ENCODE assay signal across 21 mouse cellular contexts in the genomic region with DNA sequence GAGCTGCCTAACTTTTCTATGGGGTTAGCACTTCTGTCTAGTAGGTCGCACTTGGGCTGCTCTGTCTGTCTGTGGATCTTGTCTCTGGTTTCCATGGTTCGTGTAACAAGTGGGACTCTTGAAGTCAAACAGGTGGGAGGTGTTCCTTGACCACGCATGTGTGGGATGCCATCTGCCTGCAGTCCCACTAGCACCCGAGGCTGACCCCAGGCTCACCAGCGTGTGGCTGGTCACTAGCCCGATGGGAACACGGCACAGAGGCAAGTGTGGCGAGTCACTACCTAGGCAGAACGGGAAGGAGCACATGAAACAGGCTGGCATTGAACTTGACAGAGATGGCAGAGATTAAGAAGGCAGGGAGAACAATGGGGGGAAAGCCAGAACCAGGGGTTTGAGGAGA.
DNase-seq lines count a peak whose midpoint lies in the region; ATAC-seq lines count a peak whose summit lies in the region.
"Had no signal": no experiment of that assay in that cellular context is flagged by ENCODE, and none has a peak within 500 bp of the region (broad histone marks: within the 10 kb centered on the region; RNA-seq: fewer than 3 reads in every experiment).

No protein-coding gene starts in this region.

- WGBS in hindbrain, embryonic 15.5 days = 65% methylated on average over 9 of the region's 9 CpGs
- WGBS in hindbrain, embryonic 13.5 days = 68% methylated on average over 9 of the region's 9 CpGs
- WGBS in lung, embryonic 15.5 days = 33% methylated on average over 9 of the region's 9 CpGs

- H3K27me3 ChIP-seq in hindbrain, embryonic 15.5 days = 0 out of 2 replicates have a peak, but pooled peaks cover 4% of the 10 kb centered on the region
- H3K27me3 ChIP-seq in hindbrain, embryonic 13.5 days = no peaks in the 10 kb centered on the region
- H3K27me3 ChIP-seq in lung, embryonic 15.5 days = no peaks in the 10 kb centered on the region
- H3K27me3 ChIP-seq: embryonic facial prominence, embryonic 15.5 days had no signal

- H3K9me3 ChIP-seq in hindbrain, embryonic 15.5 days = no peaks in the 10 kb centered on the region
- H3K9me3 ChIP-seq in hindbrain, embryonic 13.5 days = no peaks in the 10 kb centered on the region
- no peaks in the 10 kb centered on the region for H3K9me3 ChIP-seq in lung, embryonic 15.5 days
- H3K9me3 ChIP-seq: embryonic facial prominence, embryonic 15.5 days; limb, embryonic 10.5 days had no signal

- no peak for ATAC-seq in hindbrain, embryonic 15.5 days (ENCODE audit: low FRiP score, low read depth)
- no peak for ATAC-seq in hindbrain, embryonic 13.5 days (ENCODE audit: low FRiP score)
- no peak for ATAC-seq in lung, embryonic 15.5 days (ENCODE audit: borderline replicate concordance, extremely low read depth, low FRiP score, low TSS enrichment)
- ATAC-seq: CD4-positive, CD25-positive, alpha-beta regulatory T cell, adult 4 months; forebrain, embryonic 14.5 days; intestine, postnatal 0 days; liver, postnatal 0 days; midbrain, embryonic 16.5 days had no signal

- H3K4me2 ChIP-seq in hindbrain, embryonic 15.5 days = no peak overlapping the region
- H3K4me2 ChIP-seq in hindbrain, embryonic 13.5 days = no peak overlapping the region
- peak overlapping the region; percentile 12; the same call in 1 of the 2 replicates for H3K4me2 ChIP-seq in lung, embryonic 15.5 days
- H3K4me2 ChIP-seq: embryonic facial prominence, embryonic 15.5 days had no signal

- peak; percentile 92 for DNase-seq in heart, adult 11 months
- no peak for DNase-seq in heart, adult 8-10 months (ENCODE audit: low spot score)
- DNase-seq in lung, postnatal 25 days (ENCODE audit: low spot score) = no peak
- DNase-seq in right cerebral cortex, postnatal 14 days = no peak
- DNase-seq: adrenal gland, postnatal 14 days; cerebellum, adult 8-10 months; heart, postnatal 14 days; kidney, postnatal 4 days; liver; liver, postnatal 0 days had no signal

- H3K36me3 ChIP-seq in hindbrain, embryonic 15.5 days = no peaks in the 10 kb centered on the region
- no peaks in the 10 kb centered on the region for H3K36me3 ChIP-seq in hindbrain, embryonic 13.5 days
- no peaks in the 10 kb centered on the region for H3K36me3 ChIP-seq in lung, embryonic 15.5 days
- H3K36me3 ChIP-seq: embryonic facial prominence, embryonic 15.5 days; limb, embryonic 10.5 days had no signal

- 0 out of 2 replicates have a peak overlapping the region, but pooled peaks have one; percentile 26 for H3K27ac ChIP-seq in hindbrain, embryonic 15.5 days (replicated peaks)
- H3K27ac ChIP-seq in hindbrain, embryonic 13.5 days = no peak overlapping the region; the same call in 1 of the 2 replicates
- H3K27ac ChIP-seq in lung, embryonic 15.5 days = peak overlapping the region; percentile 60; the same call in 1 of the 2 replicates
- H3K27ac ChIP-seq in brown adipose tissue, adult 24 weeks (replicated peaks; ENCODE audit: low read depth, low read length) = peak overlapping the region; percentile 35
- H3K27ac ChIP-seq: embryonic facial prominence, embryonic 15.5 days; limb, embryonic 10.5 days; macrophage had no signal

- H3K4me3 ChIP-seq in hindbrain, embryonic 15.5 days = no peak overlapping the region
- H3K4me3 ChIP-seq in hindbrain, embryonic 13.5 days = no peak overlapping the region
- no peak overlapping the region for H3K4me3 ChIP-seq in lung, embryonic 15.5 days
- no peak overlapping the region for H3K4me3 ChIP-seq in brown adipose tissue, adult 24 weeks (ENCODE audit: insufficient read depth, low read depth, low read length)
- H3K4me3 ChIP-seq: embryonic facial prominence, embryonic 15.5 days; limb, embryonic 10.5 days had no signal

- H3K9ac ChIP-seq in hindbrain, embryonic 15.5 days = no peak overlapping the region
- H3K9ac ChIP-seq in hindbrain, embryonic 13.5 days = no peak overlapping the region
- H3K9ac ChIP-seq in lung, embryonic 15.5 days = no peak overlapping the region
- H3K9ac ChIP-seq: embryonic facial prominence, embryonic 15.5 days; liver, postnatal 0 days had no signal

- H3K4me1 ChIP-seq in hindbrain, embryonic 15.5 days (replicated peaks) = 0 out of 2 replicates have a peak, but pooled peaks cover 8% of the 10 kb centered on the region
- H3K4me1 ChIP-seq in hindbrain, embryonic 13.5 days (replicated peaks) = peaks cover 16% of the 10 kb centered on the region; the same call in 1 of the 2 replicates
- H3K4me1 ChIP-seq in lung, embryonic 15.5 days = peaks cover 29% of the 10 kb centered on the region
- peaks cover 21% of the 10 kb centered on the region for H3K4me1 ChIP-seq in brown adipose tissue, adult 24 weeks (ENCODE audit: control insufficient read depth, insufficient read depth, insufficient read length, low read length)
- H3K4me1 ChIP-seq: embryonic facial prominence, embryonic 15.5 days had no signal
